Mouse (Mus musculus) hindbrain, postnatal 0 days (tissue): ENCODE data around the gene Lxn. TPM values are rescaled to one million over a fixed set of nuclear protein-coding genes. Genes with fewer than 3 reads are reported as not detected.

Experiments
- ATAC-seq: fragments of 200-750 bp; cut with Nextera tagmentation; 2 replicates; pipeline ENCODE4 v1.8.0; 2017; ENCODE audit warnings: mild to moderate bottlenecking, moderate TSS enrichment, moderate library complexity
- DNase-seq: peaks from one replicate; pipeline ENCODE4 v3.0.0-alpha.2; 2015; ENCODE audit warnings: low spot score
- H3K27ac ChIP-seq: fragments of 300-500 bp; sonication (generic); 2 replicates; pipeline ENCODE4 v1.5.1; 2014; ENCODE audit warnings: mild to moderate bottlenecking
- H3K27me3 ChIP-seq: fragments of 300-500 bp; sonication (generic); 2 replicates; pipeline ENCODE4 v1.6.1; 2014; ENCODE audit warnings: low read length, mixed read lengths; ENCODE audit not compliant: insufficient read depth
- H3K36me3 ChIP-seq: fragments of 300-500 bp; sonication (generic); 2 replicates; pipeline ENCODE4 v1.6.1; 2014; ENCODE audit warnings: low read length, mixed read lengths; ENCODE audit not compliant: insufficient read depth
- H3K4me1 ChIP-seq: fragments of 300-500 bp; sonication (generic); 2 replicates; pipeline ENCODE4 v1.6.1; 2014; ENCODE audit warnings: antibody characterized with exemption, low read length, mixed read lengths; ENCODE audit not compliant: insufficient read depth
- H3K4me2 ChIP-seq: fragments of 300-500 bp; sonication (generic); 2 replicates; pipeline ENCODE4 v1.6.1; 2014; ENCODE audit warnings: low read depth, mild to moderate bottlenecking, low read length, moderate library complexity, mixed read lengths
- H3K4me3 ChIP-seq: fragments of 300-500 bp; sonication (generic); 2 replicates; pipeline ENCODE4 v1.5.1; 2014; ENCODE audit warnings: low read length
- H3K9ac ChIP-seq: fragments of 300-500 bp; sonication (generic); replicated peaks from 2 replicates; pipeline ENCODE4 v1.6.1; 2014; ENCODE audit warnings: mild to moderate bottlenecking, low read length, moderate library complexity, mixed read lengths
- H3K9me3 ChIP-seq: fragments of 300-500 bp; sonication (generic); 2 replicates; pipeline ENCODE4 v1.6.1; 2016; ENCODE audit warnings: low read length, mixed read lengths
- CTCF ChIP-seq: IDR thresholded peaks from 2 replicates; pipeline ENCODE4 v1.5.1; 2016; ENCODE audit warnings: antibody characterized with exemption, control low read depth, low read depth
- WGBS: fragments of 180-500 bp; shearing (Covaris S2); extraction: QIAGEN DNeasy Blood & Tissue Kit; methylation state at CpG from one replicate; pipeline ENCODE4 v1.1.7; 2014; 5-methylcytosine and 5-hydroxymethylcytosine counted together
- polyA plus RNA-seq: library from polyadenylated mRNA; unstranded; fragments of >200 nt; fragmentation: Nextera tagmentation; extraction: Ambion mirVana; gene quantifications from 2 replicates; pipeline ENCODE4 v1.2.1, GENCODE M21; 2015
- total RNA-seq: library from RNA; depleted of rRNA; stranded (reverse); fragments of >200 nt; gene quantifications from 2 replicates; pipeline ENCODE4 v1.2.3, GENCODE M21; 2014; rRNA removed

Gene Lxn
- total RNA-seq (71.7 and 78.3 TPM in 2 replicates), polyA plus RNA-seq (201 and 213 TPM in 2 replicates)

DNA sequence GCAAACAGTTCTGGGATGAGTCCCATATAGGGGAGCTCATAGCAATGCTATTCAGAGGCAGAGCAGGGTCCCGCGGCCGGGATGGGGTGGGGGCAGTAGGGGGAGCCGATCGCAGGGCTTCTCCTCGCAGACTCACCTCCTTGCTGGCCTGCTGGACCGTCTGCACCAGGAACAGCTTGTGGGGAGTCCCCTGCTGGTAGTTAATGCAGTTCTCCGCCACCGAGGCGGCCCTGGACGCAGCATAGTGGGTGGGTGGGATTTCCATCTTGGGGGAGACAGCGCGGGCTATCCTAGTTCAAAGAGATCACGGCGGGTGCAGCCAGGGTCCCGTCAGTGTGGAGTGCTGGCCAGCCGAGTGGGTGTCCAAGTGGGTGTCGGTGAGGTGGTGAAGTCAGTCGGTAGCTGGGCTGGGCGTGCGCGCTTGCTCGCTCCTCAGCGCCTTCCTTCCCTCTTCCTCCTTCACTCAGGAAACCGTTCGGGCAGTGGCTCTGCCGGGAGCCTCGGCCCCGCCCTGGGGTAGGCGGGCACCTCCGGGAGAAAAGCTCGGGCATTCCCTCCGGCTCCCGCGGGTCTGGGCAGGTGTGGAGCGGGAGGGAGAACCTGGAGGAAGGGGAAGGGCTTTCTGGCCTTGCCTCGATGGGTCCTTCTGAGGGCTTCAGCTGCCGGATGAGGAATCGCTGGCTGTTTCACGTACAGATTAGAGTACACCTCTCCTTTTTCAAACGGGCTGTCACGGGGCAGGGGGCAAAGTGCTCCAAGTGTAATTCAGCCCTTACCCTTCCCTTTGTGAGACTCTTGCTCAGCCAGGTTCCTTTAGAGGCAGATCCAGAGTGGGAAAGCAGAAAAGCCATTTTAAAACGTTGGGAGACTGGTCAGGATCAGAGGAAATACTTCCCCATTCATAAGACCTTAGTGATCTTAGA is at the start of gene Lxn:
TSS of gene Lxn (minus strand) at position 477 of the 923 bp plus-strand sequence.
- peak; percentile 65 for DNase-seq
- ATAC-seq = peak; percentile 85
- H3K9ac ChIP-seq = peak within 1 kb of the TSS; percentile 67
- peak within 1 kb of the TSS; percentile 82 for H3K4me2 ChIP-seq
- H3K4me1 ChIP-seq = no peaks in the 10 kb centered on the region; the same call in 1 of the 2 replicates
- TF ChIP-seq CTCF = peak; percentile 56
- peak within 1 kb of the TSS; percentile 81 for H3K27ac ChIP-seq
- H3K4me3 ChIP-seq = peak within 1 kb of the TSS; percentile 69
- WGBS = under 1% methylated on average over 43 of the region's 43 CpGs
- H3K9me3 ChIP-seq = no peaks in the 10 kb centered on the region
- H3K27me3 ChIP-seq = no peaks in the 10 kb centered on the region
- H3K36me3 ChIP-seq = peaks cover 14% of the 10 kb centered on the region; the same call in 1 of the 2 replicates

DNA sequence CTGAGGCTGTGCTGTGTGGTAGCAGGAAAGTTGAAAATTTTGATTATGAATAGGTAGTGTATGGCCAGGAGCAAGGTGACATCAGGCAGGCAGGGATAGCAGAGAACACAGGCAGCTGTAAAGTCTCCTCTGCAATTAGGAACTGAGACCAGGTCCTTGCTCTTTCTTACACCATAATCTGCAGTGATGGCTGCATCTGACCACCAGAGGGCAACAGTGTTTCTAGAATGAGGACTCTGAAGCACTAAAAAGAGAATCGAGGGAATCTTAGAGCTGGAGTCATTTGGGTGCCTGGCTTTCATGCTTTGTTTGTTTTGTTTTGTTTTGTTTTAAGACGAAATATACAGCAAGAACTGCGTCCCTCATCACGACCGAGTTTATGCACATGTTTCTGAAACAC is 49.1 kb upstream of the Lxn start:
- no peaks in the 10 kb centered on the region for H3K27me3 ChIP-seq
- TF ChIP-seq CTCF = peak; percentile 95
- H3K4me3 ChIP-seq = no peak overlapping the region
- no peaks in the 10 kb centered on the region for H3K36me3 ChIP-seq
- WGBS = 4% methylated on average over 5 of the region's 5 CpGs
- no peak overlapping the region for H3K9ac ChIP-seq
- no peak overlapping the region for H3K27ac ChIP-seq
- no peaks in the 10 kb centered on the region for H3K4me1 ChIP-seq
- ATAC-seq (peak; percentile 77), DNase-seq (peak; percentile 91)
- H3K4me2 ChIP-seq = no peak overlapping the region
- H3K9me3 ChIP-seq = no peaks in the 10 kb centered on the region

DNA sequence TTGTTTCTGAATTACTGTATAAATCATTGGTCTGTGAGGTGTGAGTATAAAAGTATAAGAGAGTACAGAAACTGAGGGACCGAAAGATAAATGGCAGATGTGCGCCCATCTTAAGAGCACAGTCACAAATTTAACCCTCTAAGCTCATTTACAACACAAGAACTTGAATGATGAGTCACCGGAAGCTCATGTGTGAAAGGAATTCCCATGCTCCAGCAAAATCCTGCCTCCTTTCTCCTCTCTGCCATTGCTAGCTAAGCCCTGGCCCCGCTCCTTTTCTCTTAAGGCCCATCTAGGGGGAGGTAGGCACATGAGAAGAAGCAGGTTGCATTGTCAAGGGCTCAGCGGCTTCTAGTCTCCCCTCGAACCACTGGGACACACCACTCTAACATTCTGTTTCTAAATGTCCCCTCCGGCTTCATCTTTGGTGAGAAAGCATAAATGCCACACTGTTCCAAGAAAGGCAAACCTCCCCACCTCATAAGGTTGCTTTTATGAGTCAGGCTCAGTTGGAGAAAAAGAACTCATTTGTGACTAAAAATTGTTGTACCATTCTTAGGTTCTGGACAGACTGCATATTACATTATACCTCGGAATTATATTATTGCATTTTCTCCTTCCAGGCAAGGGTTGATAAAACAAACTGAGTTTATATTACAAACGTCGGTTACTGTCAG is 44.6 kb upstream of the Lxn start:
- no peak overlapping the region for H3K27ac ChIP-seq
- no peaks in the 10 kb centered on the region for H3K9me3 ChIP-seq
- no peak for TF ChIP-seq CTCF
- ATAC-seq (no peak), DNase-seq (no peak)
- H3K9ac ChIP-seq = no peak overlapping the region
- no peak overlapping the region for H3K4me3 ChIP-seq
- no peaks in the 10 kb centered on the region for H3K36me3 ChIP-seq
- no peaks in the 10 kb centered on the region for H3K4me1 ChIP-seq
- no peaks in the 10 kb centered on the region for H3K27me3 ChIP-seq
- no peak overlapping the region for H3K4me2 ChIP-seq
- WGBS = 89% methylated on average over 10 of the region's 10 CpGs

- ATAC-seq (no peak), DNase-seq (no peak)
- no peak overlapping the region for H3K27ac ChIP-seq
- H3K9me3 ChIP-seq = no peaks in the 10 kb centered on the region
- H3K27me3 ChIP-seq = no peaks in the 10 kb centered on the region
- TF ChIP-seq CTCF = no peak
- no peaks in the 10 kb centered on the region for H3K36me3 ChIP-seq
- no peak overlapping the region for H3K9ac ChIP-seq
- no peak overlapping the region for H3K4me3 ChIP-seq
- no peaks in the 10 kb centered on the region for H3K4me1 ChIP-seq
- no peak overlapping the region for H3K4me2 ChIP-seq
- WGBS = 84% methylated on average over 2 of the region's 2 CpGs
These were observed 41.6 kb upstream of the Lxn start for GRCm38 (mm10) chr3:67505286-67505685.

- TF ChIP-seq CTCF = no peak
- WGBS = 12% methylated on average over 3 of the region's 3 CpGs
- Histone ChIP-seq H3K9me3 (no peaks in the 10 kb centered on the region), H3K4me3 (no peak overlapping the region), H3K27ac (no peak overlapping the region), H3K36me3 (no peaks in the 10 kb centered on the region), H3K4me2 (no peak overlapping the region), H3K4me1 (no peaks in the 10 kb centered on the region), H3K9ac (no peak overlapping the region), H3K27me3 (no peaks in the 10 kb centered on the region)
- ATAC-seq (no peak), DNase-seq (no peak)
These were observed 40.2 kb upstream of the Lxn start for GRCm38 (mm10) chr3:67503878-67504277.

- DNase-seq = no peak
These were observed 35.7 kb upstream of the Lxn start for GRCm38 (mm10) chr3:67499406-67499791.

More at GRCm38 (mm10) chr3:67499406-67499791, 35.7 kb upstream of the Lxn start:
- Histone ChIP-seq H3K27ac (no peak overlapping the region), H3K4me1 (no peaks in the 10 kb centered on the region), H3K27me3 (no peaks in the 10 kb centered on the region), H3K4me3 (no peak overlapping the region), H3K4me2 (no peak overlapping the region), H3K9ac (no peak overlapping the region), H3K9me3 (no peaks in the 10 kb centered on the region), H3K36me3 (no peaks in the 10 kb centered on the region)
- 93% methylated on average over 4 of the region's 4 CpGs for WGBS
- no peak for ATAC-seq
- no peak for TF ChIP-seq CTCF
